Mouse (Mus musculus) brain, adult 2 months (tissue): ENCODE results near the gene Lrrc52.
A peak's percentile ranks its signal among the peaks of the same experiment; 100 is the strongest.

Experiments used
- DNase-seq: peaks from one replicate; pipeline ENCODE4 v3.0.0; 2011; ENCODE audit warnings: low read depth, low spot score

The Lrrc52 gene

GRCm38 (mm10) chr1:167466765-167467426, at the start of gene Lrrc52:
Gene Lrrc52, minus strand, starts transcription at chr1:167466780.
- DNase-seq = peak; percentile 81

GRCm38 (mm10) chr1:167511621-167512020, 45.0 kb upstream of the Lrrc52 start:
- no peak for DNase-seq

- DNase-seq = no peak
Observed at GRCm38 (mm10) chr1:167506048-167506447, 39.5 kb upstream of the Lrrc52 start.

GRCm38 (mm10) chr1:167505427-167505826, 38.8 kb upstream of the Lrrc52 start:
- no peak for DNase-seq

- DNase-seq = no peak
Observed at GRCm38 (mm10) chr1:167499097-167499850, 32.7 kb upstream of the Lrrc52 start.

GRCm38 (mm10) chr1:167497991-167498390, 31.4 kb upstream of the Lrrc52 start:
- peak; percentile 12 for DNase-seq

GRCm38 (mm10) chr1:167497560-167497959, 31.0 kb upstream of the Lrrc52 start:
- DNase-seq = no peak

GRCm38 (mm10) chr1:167491501-167491900, 24.9 kb upstream of the Lrrc52 start:
- DNase-seq = no peak

GRCm38 (mm10) chr1:167487933-167488332, 21.4 kb upstream of the Lrrc52 start:
- DNase-seq = no peak

GRCm38 (mm10) chr1:167486959-167487680, 20.5 kb upstream of the Lrrc52 start:
- DNase-seq = no peak

GRCm38 (mm10) chr1:167482863-167483262, 16.3 kb upstream of the Lrrc52 start:
- no peak for DNase-seq

GRCm38 (mm10) chr1:167473585-167473984, 7.0 kb upstream of the Lrrc52 start:
- peak; percentile 73 for DNase-seq

- DNase-seq = no peak
Observed at GRCm38 (mm10) chr1:167467916-167468315, 1.3 kb upstream of the Lrrc52 start.

- DNase-seq = no peak
Observed at GRCm38 (mm10) chr1:167457311-167457710, 9.3 kb downstream of the Lrrc52 start.

- no peak for DNase-seq
Observed at GRCm38 (mm10) chr1:167453048-167453447, 13.5 kb downstream of the Lrrc52 start.

GRCm38 (mm10) chr1:167452456-167452855, 14.1 kb downstream of the Lrrc52 start:
- no peak for DNase-seq

GRCm38 (mm10) chr1:167448598-167448997, 18.0 kb downstream of the Lrrc52 start:
- peak; percentile 79 for DNase-seq

GRCm38 (mm10) chr1:167448088-167448487, 18.5 kb downstream of the Lrrc52 start:
- DNase-seq = peak; percentile 29

- DNase-seq = no peak
Observed at GRCm38 (mm10) chr1:167446516-167446915, 20.1 kb downstream of the Lrrc52 start.

- DNase-seq = no peak
Observed at GRCm38 (mm10) chr1:167445167-167445566, 21.4 kb downstream of the Lrrc52 start.

- DNase-seq = no peak
Observed at GRCm38 (mm10) chr1:167438231-167438885, 28.2 kb downstream of the Lrrc52 start.

GRCm38 (mm10) chr1:167437091-167437490, 29.5 kb downstream of the Lrrc52 start:
- DNase-seq = peak; percentile 29
